Mouse (Mus musculus) heart, embryonic 12.5 days (tissue): ENCODE results near the gene Otud3. TPM values are rescaled to one million over a fixed set of nuclear protein-coding genes. Genes with fewer than 3 reads are reported as not detected.

Experiments
- ATAC-seq: fragments of 200-750 bp; cut with Nextera tagmentation; 2 replicates; pipeline ENCODE4 v1.8.0; 2017; ENCODE audit warnings: moderate TSS enrichment, moderate library complexity; ENCODE audit not compliant: insufficient number of reproducible peaks, low FRiP score
- H3K27ac ChIP-seq: fragments of 300-500 bp; sonication (generic); 2 replicates; pipeline ENCODE4 v1.5.1; 2016; ENCODE audit warnings: mild to moderate bottlenecking, moderate library complexity; ENCODE audit not compliant: poor library complexity, severe bottlenecking
- H3K27me3 ChIP-seq: fragments of 300-500 bp; sonication (generic); replicated peaks from 2 replicates; pipeline ENCODE4 v1.6.1; 2016; ENCODE audit warnings: mild to moderate bottlenecking, moderate library complexity
- H3K36me3 ChIP-seq: fragments of 300-500 bp; sonication (generic); 2 replicates; pipeline ENCODE4 v1.6.1; 2016; ENCODE audit warnings: mild to moderate bottlenecking, moderate library complexity
- H3K4me1 ChIP-seq: fragments of 300-500 bp; sonication (generic); replicated peaks from 2 replicates; pipeline ENCODE4 v1.6.1; 2016; ENCODE audit warnings: mild to moderate bottlenecking
- H3K4me2 ChIP-seq: fragments of 300-500 bp; sonication (generic); 2 replicates; pipeline ENCODE4 v1.6.1; 2016; ENCODE audit warnings: mild to moderate bottlenecking, moderate library complexity
- H3K4me3 ChIP-seq: fragments of 300-500 bp; sonication (generic); 2 replicates; pipeline ENCODE4 v1.5.1; 2016; ENCODE audit warnings: mild to moderate bottlenecking
- H3K9ac ChIP-seq: fragments of 300-500 bp; sonication (generic); 2 replicates; pipeline ENCODE4 v1.6.1; 2016; ENCODE audit warnings: mild to moderate bottlenecking, moderate library complexity
- H3K9me3 ChIP-seq: fragments of 300-500 bp; sonication (generic); replicated peaks from 2 replicates; pipeline ENCODE4 v1.6.1; 2016; ENCODE audit warnings: mild to moderate bottlenecking, moderate library complexity
- WGBS: fragments of 180-500 bp; shearing (Covaris S2); methylation state at CpG from one replicate; pipeline ENCODE4 v1.1.7; 2016; 5-methylcytosine and 5-hydroxymethylcytosine counted together
- polyA plus RNA-seq: library from polyadenylated mRNA; unstranded; fragments of >200 nt; fragmentation: Nextera tagmentation; extraction: Ambion mirVana; gene quantifications from 2 replicates; pipeline ENCODE4 v1.2.1, GENCODE M21; 2016

Gene Otud3
- polyA plus RNA-seq, 1 experiment from 2014 or later: 3.6 TPM

DNA sequence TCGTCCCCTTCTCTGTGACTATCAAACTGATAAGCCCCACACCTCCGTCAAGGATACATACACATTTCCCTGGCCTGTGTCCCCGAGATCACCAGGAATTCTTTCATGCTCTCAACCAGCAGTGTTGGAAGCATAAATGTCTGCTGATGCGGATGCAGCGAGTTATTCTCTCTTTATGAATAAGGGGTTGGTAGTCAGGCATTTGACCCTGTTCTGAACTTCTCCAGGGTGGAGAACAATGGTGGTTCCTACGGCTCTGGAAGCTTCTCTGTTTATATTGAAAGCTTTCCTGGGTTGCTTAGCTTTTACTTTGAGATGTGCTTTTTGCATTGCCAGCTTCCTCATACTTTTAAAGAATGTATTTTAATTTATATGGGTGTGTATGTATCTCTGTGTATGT is 39.9 kb downstream of the Otud3 start, which contains the start of gene Gm13030:
TSS of gene Gm13030 (minus strand) at position 101 of the 400 bp plus-strand sequence.
- Histone ChIP-seq H3K36me3 (no peaks in the 10 kb centered on the region), H3K4me1 (0 out of 2 replicates have a peak, but pooled peaks cover 3% of the 10 kb centered on the region), H3K27me3 (no peaks in the 10 kb centered on the region), H3K9me3 (peaks cover 8% of the 10 kb centered on the region; the same call in 1 of the 2 replicates), H3K4me2 (no peak within 1 kb of the TSS), H3K9ac (no peak within 1 kb of the TSS), H3K27ac (no peak within 1 kb of the TSS), H3K4me3 (no peak within 1 kb of the TSS)
- no peak for ATAC-seq
- WGBS: 85% methylated on average over 6 of the region's 6 CpGs

DNA sequence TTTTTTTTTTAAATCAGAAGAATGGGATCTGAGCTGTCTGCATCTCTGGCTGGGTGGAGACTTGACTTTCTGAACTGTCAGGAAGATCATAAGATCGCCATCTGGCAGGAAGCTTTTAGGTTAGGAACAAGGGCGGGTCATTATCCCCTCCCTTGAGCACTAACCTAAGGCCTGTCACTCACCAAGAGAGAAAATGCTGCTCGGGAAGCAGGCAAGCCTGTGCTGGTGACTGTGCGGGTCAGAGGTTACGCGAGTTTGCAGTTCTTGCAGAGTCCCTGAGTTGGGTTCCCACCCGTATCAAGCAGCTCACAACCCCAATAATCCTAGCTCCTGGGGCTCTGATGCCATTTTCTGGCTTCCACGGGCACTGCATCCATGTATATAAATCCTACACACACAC is 45.1 kb downstream of the Otud3 start:
- Histone ChIP-seq H3K4me1 (no peaks in the 10 kb centered on the region), H3K9me3 (peaks cover 4% of the 10 kb centered on the region; the same call in 1 of the 2 replicates), H3K4me3 (no peak overlapping the region), H3K27me3 (peaks cover 12% of the 10 kb centered on the region; the same call in 1 of the 2 replicates), H3K36me3 (no peaks in the 10 kb centered on the region), H3K27ac (no peak overlapping the region), H3K4me2 (no peak overlapping the region), H3K9ac (no peak overlapping the region)
- WGBS: 52% methylated on average over 8 of the region's 8 CpGs
- no peak for ATAC-seq

- Histone ChIP-seq H3K36me3 (no peaks in the 10 kb centered on the region), H3K4me2 (no peak overlapping the region), H3K9me3 (peaks cover 4% of the 10 kb centered on the region; the same call in 1 of the 2 replicates), H3K27ac (no peak overlapping the region), H3K27me3 (peaks cover 12% of the 10 kb centered on the region; the same call in 1 of the 2 replicates), H3K9ac (no peak overlapping the region), H3K4me3 (no peak overlapping the region), H3K4me1 (no peaks in the 10 kb centered on the region)
- ATAC-seq: no peak
- WGBS: 11% methylated on average over 7 of the region's 7 CpGs
These were observed 47.3 kb downstream of the Otud3 start for GRCm38 (mm10) chr4:138866413-138866812.

DNA sequence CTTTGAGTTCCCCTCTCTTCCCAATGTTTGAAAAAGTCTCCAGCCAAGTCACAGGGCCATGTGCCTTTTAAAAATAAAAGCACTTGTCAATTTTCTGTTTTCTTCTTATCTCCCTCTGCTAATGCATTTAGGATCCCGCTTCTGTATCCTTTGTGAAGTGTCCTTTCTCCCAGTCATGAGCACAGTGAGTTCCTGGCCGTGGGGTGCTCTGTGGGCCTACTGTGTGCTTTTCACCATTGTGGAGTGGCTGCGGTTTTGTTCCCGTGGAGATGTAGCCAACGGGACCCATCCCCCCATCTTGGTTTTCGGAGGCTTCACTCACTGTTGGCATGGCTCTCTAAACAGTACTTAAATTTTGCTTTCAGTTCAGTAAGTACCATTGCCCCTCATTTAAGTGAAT is 47.8 kb downstream of the Otud3 start:
- ATAC-seq: no peak
- H3K27me3 ChIP-seq: peaks cover 14% of the 10 kb centered on the region; the same call in 1 of the 2 replicates
- no peak overlapping the region for H3K4me3 ChIP-seq
- H3K9ac ChIP-seq: no peak overlapping the region
- no peaks in the 10 kb centered on the region for H3K4me1 ChIP-seq
- no peak overlapping the region for H3K27ac ChIP-seq
- WGBS: 56% methylated on average over 6 of the region's 6 CpGs
- no peaks in the 10 kb centered on the region for H3K36me3 ChIP-seq
- H3K9me3 ChIP-seq: peaks cover 2% of the 10 kb centered on the region; the same call in 1 of the 2 replicates
- H3K4me2 ChIP-seq: no peak overlapping the region

DNA sequence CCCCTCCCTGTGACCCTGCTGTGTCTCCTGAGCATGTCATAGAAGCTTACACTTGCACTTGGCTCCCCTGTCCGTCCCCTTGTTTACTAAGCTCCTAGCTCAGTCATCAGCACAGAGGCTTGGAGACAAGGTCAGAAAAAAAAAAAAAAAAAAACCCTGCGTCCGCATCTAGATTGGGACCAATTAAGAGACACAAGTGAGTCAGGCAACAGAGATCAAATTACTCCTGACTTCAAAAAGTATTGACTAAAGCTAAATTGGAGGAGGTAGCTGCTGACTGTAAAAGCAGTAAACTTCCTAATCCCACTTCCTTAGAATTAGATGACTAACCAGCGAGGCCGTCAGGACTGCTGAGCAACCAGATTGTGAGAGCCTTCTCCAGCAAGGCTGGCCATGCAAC is 48.7 kb downstream of the Otud3 start:
- WGBS: 43% methylated on average over 5 of the region's 5 CpGs
- H3K4me1 ChIP-seq: no peaks in the 10 kb centered on the region
- H3K9ac ChIP-seq: no peak overlapping the region
- H3K36me3 ChIP-seq: no peaks in the 10 kb centered on the region
- no peak overlapping the region for H3K4me2 ChIP-seq
- H3K9me3 ChIP-seq: no peaks in the 10 kb centered on the region; the same call in 1 of the 2 replicates
- peaks cover 15% of the 10 kb centered on the region; the same call in 1 of the 2 replicates for H3K27me3 ChIP-seq
- no peak overlapping the region for H3K27ac ChIP-seq
- no peak for ATAC-seq
- no peak overlapping the region for H3K4me3 ChIP-seq

DNA sequence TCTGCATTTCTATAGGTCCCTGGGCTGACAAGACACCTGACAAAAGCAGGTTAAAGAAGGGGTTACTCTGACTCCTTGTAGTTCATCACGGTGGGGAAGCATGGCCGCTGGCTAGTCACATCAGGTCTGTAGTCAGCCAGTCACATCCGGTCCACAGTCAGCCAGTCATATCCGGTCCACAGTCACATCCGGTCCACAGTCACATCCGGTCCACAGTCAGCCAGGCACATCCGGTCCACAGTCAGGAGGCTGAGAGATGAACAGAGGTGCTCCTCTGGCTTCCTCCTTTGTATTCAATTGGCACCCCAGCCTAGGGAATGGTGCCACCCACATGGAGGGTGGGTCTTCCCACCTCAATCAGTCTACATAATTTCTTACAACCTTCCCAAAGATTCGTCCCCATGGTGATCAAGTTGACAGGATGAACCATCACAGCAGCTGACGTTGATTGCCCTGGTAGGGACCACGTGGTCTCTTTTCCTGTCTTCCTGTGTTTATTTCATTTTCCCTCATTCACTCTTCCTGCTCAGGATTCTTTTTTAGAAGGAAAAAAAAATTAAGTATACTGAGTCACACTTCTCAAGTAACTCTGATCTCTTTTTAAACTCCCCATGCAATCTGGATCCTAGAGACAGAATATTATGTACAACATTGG is 50.3 kb downstream of the Otud3 start, which contains the start of gene Pla2g5:
TSS of gene Pla2g5 (minus strand) at position 139 of the 655 bp plus-strand sequence.
- no peaks in the 10 kb centered on the region for H3K36me3 ChIP-seq
- no peak within 1 kb of the TSS for H3K4me3 ChIP-seq
- no peak within 1 kb of the TSS for H3K27ac ChIP-seq
- no peak for ATAC-seq
- H3K4me2 ChIP-seq: no peak within 1 kb of the TSS
- 0 out of 2 replicates have a peak, but pooled peaks cover 3% of the 10 kb centered on the region for H3K4me1 ChIP-seq
- H3K9ac ChIP-seq: no peak within 1 kb of the TSS
- peaks cover 15% of the 10 kb centered on the region; the same call in 1 of the 2 replicates for H3K27me3 ChIP-seq
- WGBS: 62% methylated on average over 10 of the region's 10 CpGs
- H3K9me3 ChIP-seq: no peaks in the 10 kb centered on the region

GRCm38 (mm10) chr4:138859728-138860127 is 54.0 kb downstream of the Otud3 start:
- H3K27ac ChIP-seq: no peak overlapping the region
- peak; percentile 73; the same call in 1 of the 2 replicates for ATAC-seq
- 0 out of 2 replicates have a peak, but pooled peaks cover 8% of the 10 kb centered on the region for H3K27me3 ChIP-seq
- H3K4me1 ChIP-seq: 0 out of 2 replicates have a peak, but pooled peaks cover 3% of the 10 kb centered on the region
- peak overlapping the region; percentile 52 for H3K4me2 ChIP-seq
- H3K4me3 ChIP-seq: peak overlapping the region; percentile 20
- H3K9ac ChIP-seq: no peak overlapping the region
- WGBS: 4% methylated on average over 13 of the region's 13 CpGs
- H3K9me3 ChIP-seq: no peaks in the 10 kb centered on the region
- no peaks in the 10 kb centered on the region for H3K36me3 ChIP-seq

DNA sequence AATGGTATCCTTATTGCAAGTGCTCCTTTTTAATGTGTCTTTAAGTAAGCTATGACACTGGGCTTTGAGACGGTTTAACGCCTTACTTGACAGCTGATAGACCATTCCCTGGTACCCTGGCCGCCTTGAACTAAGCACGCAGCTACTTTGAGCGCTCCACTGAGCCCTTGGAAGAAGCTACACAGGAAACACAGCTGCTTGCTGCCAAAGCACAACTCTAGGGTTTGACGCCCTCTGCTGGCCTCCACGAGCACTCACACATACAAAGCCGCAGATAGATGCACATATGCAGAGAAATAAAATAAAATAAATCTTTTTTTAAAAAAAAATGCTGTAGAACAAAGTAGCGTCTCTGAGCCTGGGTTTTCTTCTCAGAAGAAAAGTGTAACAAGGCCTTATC is 54.5 kb downstream of the Otud3 start:
- Histone ChIP-seq H3K36me3 (no peaks in the 10 kb centered on the region), H3K4me1 (0 out of 2 replicates have a peak, but pooled peaks cover 3% of the 10 kb centered on the region), H3K9ac (no peak overlapping the region), H3K9me3 (no peaks in the 10 kb centered on the region), H3K27ac (no peak overlapping the region), H3K4me2 (peak overlapping the region; percentile 52), H3K27me3 (0 out of 2 replicates have a peak, but pooled peaks cover 6% of the 10 kb centered on the region), H3K4me3 (peak overlapping the region; percentile 20)
- 18% methylated on average over 9 of the region's 9 CpGs for WGBS
- no peak for ATAC-seq

GRCm38 (mm10) chr4:138858446-138858845 is 55.3 kb downstream of the Otud3 start:
- ATAC-seq: no peak
- Histone ChIP-seq H3K27me3 (0 out of 2 replicates have a peak, but pooled peaks cover 10% of the 10 kb centered on the region), H3K4me3 (no peak overlapping the region), H3K36me3 (no peaks in the 10 kb centered on the region), H3K27ac (no peak overlapping the region), H3K9ac (no peak overlapping the region), H3K9me3 (no peaks in the 10 kb centered on the region), H3K4me2 (no peak overlapping the region), H3K4me1 (0 out of 2 replicates have a peak, but pooled peaks cover 3% of the 10 kb centered on the region)
- WGBS: 66% methylated on average over 15 of the region's 15 CpGs

GRCm38 (mm10) chr4:138857576-138857975 is 56.2 kb downstream of the Otud3 start:
- no peak overlapping the region for H3K4me3 ChIP-seq
- 81% methylated on average over 10 of the region's 10 CpGs for WGBS
- ATAC-seq: no peak

DNA sequence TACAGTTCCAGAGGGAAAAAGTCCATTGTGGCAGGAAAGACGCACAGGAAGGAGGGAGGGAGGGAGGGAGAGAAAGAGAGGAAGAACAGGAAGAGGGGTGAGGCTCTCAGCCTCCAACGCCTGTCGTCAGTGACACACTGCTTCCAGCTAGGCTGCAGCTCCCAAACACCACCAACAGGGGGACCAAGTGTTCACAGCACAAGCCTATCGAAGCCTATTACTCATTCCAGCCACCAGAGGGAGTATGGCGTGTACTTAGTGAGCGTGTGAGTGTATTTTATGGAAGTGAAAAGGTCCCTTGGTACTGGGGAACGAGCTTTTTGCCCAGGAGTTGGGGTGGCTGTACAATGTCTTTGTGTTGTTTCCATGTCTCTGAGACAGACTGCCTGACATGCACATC is 57.3 kb downstream of the Otud3 start:
- 0 out of 2 replicates have a peak, but pooled peaks cover 3% of the 10 kb centered on the region for H3K4me1 ChIP-seq
- H3K9me3 ChIP-seq: no peaks in the 10 kb centered on the region
- H3K4me2 ChIP-seq: no peak overlapping the region
- no peak overlapping the region for H3K4me3 ChIP-seq
- 0 out of 2 replicates have a peak, but pooled peaks cover 10% of the 10 kb centered on the region for H3K27me3 ChIP-seq
- H3K36me3 ChIP-seq: no peaks in the 10 kb centered on the region
- 29% methylated on average over 7 of the region's 7 CpGs for WGBS
- H3K9ac ChIP-seq: no peak overlapping the region
- no peak for ATAC-seq
- H3K27ac ChIP-seq: no peak overlapping the region

More at GRCm38 (mm10) chr4:138857576-138857975, 56.2 kb downstream of the Otud3 start:
- Histone ChIP-seq H3K27me3 (0 out of 2 replicates have a peak, but pooled peaks cover 10% of the 10 kb centered on the region), H3K9ac (no peak overlapping the region), H3K36me3 (no peaks in the 10 kb centered on the region), H3K9me3 (no peaks in the 10 kb centered on the region), H3K4me1 (0 out of 2 replicates have a peak, but pooled peaks cover 3% of the 10 kb centered on the region), H3K4me2 (no peak overlapping the region), H3K27ac (no peak overlapping the region)
